Mouse (Mus musculus): ENCODE measurements around the gene Armc2. TPM values are rescaled to one million over a fixed set of nuclear protein-coding genes. Genes with fewer than 3 reads are reported as not detected.

The Armc2 gene
- total RNA-seq (2015; ENCODE audit: low replicate concordance) (not detected in 2 replicates), total RNA-seq (2017; ENCODE audit: low replicate concordance) (not detected in 2 replicates)

GRCm38 (mm10) chr10:42018016-42018949, at the start of gene Armc2:
Armc2 (minus strand) TSS chr10:42018442.
- ATAC-seq (replicated peaks; ENCODE audit: low FRiP score, poor library complexity, severe bottlenecking), result peak; percentile 92

- no peak for ATAC-seq (replicated peaks; ENCODE audit: low FRiP score, poor library complexity, severe bottlenecking)
Observed at GRCm38 (mm10) chr10:42064446-42064845, 46.2 kb upstream of the Armc2 start.

GRCm38 (mm10) chr10:42059522-42059921, 41.3 kb upstream of the Armc2 start:
- ATAC-seq (replicated peaks; ENCODE audit: low FRiP score, poor library complexity, severe bottlenecking), result no peak

GRCm38 (mm10) chr10:42057746-42058145, 39.5 kb upstream of the Armc2 start:
- no peak for ATAC-seq (replicated peaks; ENCODE audit: low FRiP score, poor library complexity, severe bottlenecking)

GRCm38 (mm10) chr10:42057231-42057601, 39.0 kb upstream of the Armc2 start:
- peak; percentile 51 for ATAC-seq (replicated peaks; ENCODE audit: low FRiP score, poor library complexity, severe bottlenecking)

- ATAC-seq (replicated peaks; ENCODE audit: low FRiP score, poor library complexity, severe bottlenecking), result no peak
Observed at GRCm38 (mm10) chr10:42056486-42057230, 38.4 kb upstream of the Armc2 start.

GRCm38 (mm10) chr10:42055224-42056165, 37.3 kb upstream of the Armc2 start:
- ATAC-seq (replicated peaks; ENCODE audit: low FRiP score, poor library complexity, severe bottlenecking), result peak; percentile 96

- no peak for ATAC-seq (replicated peaks; ENCODE audit: low FRiP score, poor library complexity, severe bottlenecking)
Observed at GRCm38 (mm10) chr10:42051069-42051468, 32.8 kb upstream of the Armc2 start.

GRCm38 (mm10) chr10:42048648-42049047, 30.4 kb upstream of the Armc2 start:
- ATAC-seq (replicated peaks; ENCODE audit: low FRiP score, poor library complexity, severe bottlenecking), result no peak

GRCm38 (mm10) chr10:42044574-42044973, 26.3 kb upstream of the Armc2 start:
- no peak for ATAC-seq (replicated peaks; ENCODE audit: low FRiP score, poor library complexity, severe bottlenecking)

GRCm38 (mm10) chr10:42043307-42043706, 25.1 kb upstream of the Armc2 start:
- no peak for ATAC-seq (replicated peaks; ENCODE audit: low FRiP score, poor library complexity, severe bottlenecking)

- ATAC-seq (replicated peaks; ENCODE audit: low FRiP score, poor library complexity, severe bottlenecking), result no peak
Observed at GRCm38 (mm10) chr10:42042881-42043280, 24.6 kb upstream of the Armc2 start.

- ATAC-seq (replicated peaks; ENCODE audit: low FRiP score, poor library complexity, severe bottlenecking), result no peak
Observed at GRCm38 (mm10) chr10:42042087-42042486, 23.8 kb upstream of the Armc2 start.

- ATAC-seq (replicated peaks; ENCODE audit: low FRiP score, poor library complexity, severe bottlenecking), result no peak
Observed at GRCm38 (mm10) chr10:42038571-42038970, 20.3 kb upstream of the Armc2 start.

- ATAC-seq (replicated peaks; ENCODE audit: low FRiP score, poor library complexity, severe bottlenecking), result no peak
Observed at GRCm38 (mm10) chr10:42037301-42037870, 19.1 kb upstream of the Armc2 start.

GRCm38 (mm10) chr10:42036846-42037245, 18.6 kb upstream of the Armc2 start:
- no peak for ATAC-seq (replicated peaks; ENCODE audit: low FRiP score, poor library complexity, severe bottlenecking)

- ATAC-seq (replicated peaks; ENCODE audit: low FRiP score, poor library complexity, severe bottlenecking), result no peak
Observed at GRCm38 (mm10) chr10:42033571-42033970, 15.3 kb upstream of the Armc2 start.

- peak; percentile 94 for ATAC-seq (replicated peaks; ENCODE audit: low FRiP score, poor library complexity, severe bottlenecking)
Observed at GRCm38 (mm10) chr10:42031021-42031420, 12.8 kb upstream of the Armc2 start.

- ATAC-seq (replicated peaks; ENCODE audit: low FRiP score, poor library complexity, severe bottlenecking), result no peak
Observed at GRCm38 (mm10) chr10:42029502-42029901, 11.3 kb upstream of the Armc2 start.

All from erythroblast, adult 5-6 weeks (primary cell).